Mouse (Mus musculus) spleen, adult 2 months (tissue): Measurements from ENCODE around the gene Map4k4.

Experiments used
- CTCF ChIP-seq: fragments of 200-500 bp; IDR thresholded peaks from 2 replicates; pipeline ENCODE4 v1.5.1; 2011; ENCODE audit warnings: mild to moderate bottlenecking, inconsistent platforms; ENCODE audit not compliant: insufficient read depth, insufficient read length, insufficient replicate concordance; ENCODE audit errors: extremely low read depth
- POLR2A ChIP-seq: fragments of 200-500 bp; IDR thresholded peaks from 2 replicates; pipeline ENCODE4 v1.6.1; 2011; ENCODE audit warnings: low read depth, low read length, inconsistent platforms

DNA sequence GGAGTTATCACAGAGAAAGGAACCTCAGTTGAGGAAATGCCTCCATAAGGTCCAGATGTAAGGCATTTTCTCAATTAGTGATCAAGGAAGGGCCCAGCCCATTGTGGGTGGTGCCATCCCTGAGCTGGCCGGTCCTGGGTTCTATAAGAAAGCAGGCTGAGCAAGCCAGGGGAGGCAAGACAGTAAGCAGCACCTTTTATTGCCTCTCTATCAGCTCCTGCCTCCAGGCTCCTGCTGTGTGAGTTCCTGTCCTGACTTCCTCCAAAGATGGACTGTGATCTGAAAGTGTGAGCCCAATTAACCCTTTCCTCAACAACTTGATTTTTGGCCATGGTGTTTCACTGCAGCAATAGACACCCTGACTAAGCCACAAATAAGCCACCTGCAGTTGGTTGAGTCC lies 12.7 kb upstream of the Map4k4 start:
- TF ChIP-seq CTCF (no peak), POLR2A (no peak)
